ENCODE assay signal across 22 mouse cellular contexts in the genomic region with DNA sequence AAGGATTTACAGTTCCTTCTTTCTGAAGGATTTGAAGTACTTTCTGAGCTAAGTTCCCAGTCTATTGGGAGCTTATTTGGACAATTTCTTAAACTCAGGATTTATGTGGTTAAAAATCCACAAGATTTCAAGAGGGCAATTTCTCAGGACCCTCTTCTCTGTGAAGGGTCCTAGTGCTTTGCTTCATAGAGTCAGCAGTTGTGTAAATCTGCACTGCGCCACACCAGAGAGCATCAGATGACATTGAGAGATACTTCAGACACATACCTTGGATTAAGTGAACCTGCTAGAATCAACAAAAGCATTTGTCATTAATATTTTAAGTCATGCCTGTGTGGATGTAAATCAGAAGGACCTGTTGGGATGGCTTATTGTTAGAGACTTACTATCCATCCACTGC.
DNase-seq lines count a peak whose midpoint lies in the region; ATAC-seq and TF ChIP-seq lines count a peak whose summit lies in the region.
"Had no signal": no experiment of that assay in that cellular context is flagged by ENCODE, and none has a peak within 500 bp of the region (broad histone marks: within the 10 kb centered on the region; RNA-seq: fewer than 3 reads in every experiment).

No protein-coding gene starts in this region.

- H3K36me3 ChIP-seq in kidney, embryonic 14.5 days (ENCODE audit: control insufficient read depth, insufficient read depth, low read length): no peaks in the 10 kb centered on the region
- H3K36me3 ChIP-seq in kidney, embryonic 15.5 days: no peaks in the 10 kb centered on the region
- H3K36me3 ChIP-seq in kidney, embryonic 16.5 days (ENCODE audit: insufficient read depth, low read length): no peaks in the 10 kb centered on the region
- H3K36me3 ChIP-seq in kidney, adult 2 months (ENCODE audit: control insufficient read depth, insufficient read depth, low read length): no peaks in the 10 kb centered on the region
- H3K36me3 ChIP-seq in kidney, postnatal 0 days (ENCODE audit: insufficient read depth, low read length): no peaks in the 10 kb centered on the region
- H3K36me3 ChIP-seq: G1E had no signal

- no peak overlapping the region for H3K9ac ChIP-seq in kidney, embryonic 14.5 days (ENCODE audit: low read depth, low read length)
- no peak overlapping the region for H3K9ac ChIP-seq in kidney, embryonic 15.5 days
- H3K9ac ChIP-seq in kidney, embryonic 16.5 days (replicated peaks; ENCODE audit: low read length): no peak overlapping the region
- no peak overlapping the region for H3K9ac ChIP-seq in kidney, postnatal 0 days (ENCODE audit: low read depth, low read length)

- 0 out of 2 replicates have a peak, but pooled peaks cover 5% of the 10 kb centered on the region for H3K4me1 ChIP-seq in kidney, embryonic 14.5 days (ENCODE audit: control insufficient read depth, insufficient read depth, low read length)
- peaks cover 6% of the 10 kb centered on the region; the same call in 1 of the 2 replicates for H3K4me1 ChIP-seq in kidney, embryonic 15.5 days
- H3K4me1 ChIP-seq in kidney, embryonic 16.5 days (ENCODE audit: insufficient read depth, low read length): peaks cover 11% of the 10 kb centered on the region
- H3K4me1 ChIP-seq in kidney, adult 2 months (ENCODE audit: control insufficient read depth, insufficient read depth, low read length): no peaks in the 10 kb centered on the region
- no peaks in the 10 kb centered on the region for H3K4me1 ChIP-seq in kidney, postnatal 0 days (replicated peaks; ENCODE audit: insufficient read depth, low read length)

- WGBS in kidney, embryonic 14.5 days: 41% methylated on average over 1 of the region's 1 CpGs
- 45% methylated on average over 1 of the region's 1 CpGs for WGBS in kidney, embryonic 15.5 days
- 48% methylated on average over 1 of the region's 1 CpGs for WGBS in kidney, embryonic 16.5 days
- WGBS in kidney, adult 2 months: 85% methylated on average over 1 of the region's 1 CpGs
- 53% methylated on average over 1 of the region's 1 CpGs for WGBS in kidney, postnatal 0 days

- H3K27ac ChIP-seq in kidney, embryonic 14.5 days (ENCODE audit: low read depth, low read length): no peak overlapping the region
- H3K27ac ChIP-seq in kidney, embryonic 15.5 days: peak overlapping the region; percentile 24; the same call in 1 of the 2 replicates
- peak overlapping the region; percentile 61; the same call in 1 of the 2 replicates for H3K27ac ChIP-seq in kidney, embryonic 16.5 days (ENCODE audit: low read length)
- H3K27ac ChIP-seq in kidney, adult 2 months (ENCODE audit: insufficient read depth, low read depth, low read length): no peak overlapping the region
- no peak overlapping the region for H3K27ac ChIP-seq in kidney, postnatal 0 days

- DNase-seq in kidney, adult 11 months: no peak
- DNase-seq in kidney, adult 8-10 months: no peak
- DNase-seq in kidney, adult 2 months: no peak
- DNase-seq in kidney, postnatal 0 days (ENCODE audit: low spot score): peak; percentile 8
- no peak for DNase-seq in kidney, postnatal 25 days
- DNase-seq: adrenal gland, adult 2 months; adrenal gland, adult 8-10 months; adrenal gland, postnatal 10 days; adrenal gland, postnatal 14 days; adrenal gland, postnatal 25 days; adrenal gland, postnatal 36 days; B cell, adult 2 months; cerebellum, adult 11 months; cerebellum, adult 11-12 months had no signal

- no peaks in the 10 kb centered on the region for H3K27me3 ChIP-seq in kidney, embryonic 14.5 days (ENCODE audit: control insufficient read depth, insufficient read depth, low read length)
- no peaks in the 10 kb centered on the region for H3K27me3 ChIP-seq in kidney, embryonic 15.5 days
- no peaks in the 10 kb centered on the region for H3K27me3 ChIP-seq in kidney, embryonic 16.5 days (ENCODE audit: insufficient read depth, low read length)
- H3K27me3 ChIP-seq in kidney, adult 2 months (replicated peaks; ENCODE audit: control insufficient read depth, insufficient read depth, low read length): no peaks in the 10 kb centered on the region
- H3K27me3 ChIP-seq in kidney, postnatal 0 days (ENCODE audit: insufficient read depth, low read length): no peaks in the 10 kb centered on the region
- H3K27me3 ChIP-seq: CH12.LX had no signal

- TF ChIP-seq POLR2A in kidney, adult 2 months (IDR thresholded peaks at IDR 0.05; ENCODE audit: low read depth, low read length): no peak

- TF ChIP-seq CTCF in kidney, adult 2 months (conservative IDR thresholded peaks at IDR 0.05; ENCODE audit: insufficient read depth, insufficient read length, low read depth, low read length): no peak
- no peak for TF ChIP-seq CTCF in kidney, postnatal 0 days (IDR thresholded peaks at IDR 0.05; ENCODE audit: low read depth)

- H3K4me2 ChIP-seq in kidney, embryonic 14.5 days (replicated peaks; ENCODE audit: low read depth, low read length): 0 out of 2 replicates have a peak overlapping the region, but pooled peaks have one; percentile 8
- H3K4me2 ChIP-seq in kidney, embryonic 15.5 days: no peak overlapping the region
- no peak overlapping the region for H3K4me2 ChIP-seq in kidney, embryonic 16.5 days (replicated peaks; ENCODE audit: low read depth, low read length)
- no peak overlapping the region for H3K4me2 ChIP-seq in kidney, postnatal 0 days (ENCODE audit: low read length)

- H3K9me3 ChIP-seq in kidney, embryonic 14.5 days (ENCODE audit: control insufficient read depth, low read length): no peaks in the 10 kb centered on the region
- no peaks in the 10 kb centered on the region for H3K9me3 ChIP-seq in kidney, embryonic 15.5 days (replicated peaks)
- no peaks in the 10 kb centered on the region for H3K9me3 ChIP-seq in kidney, embryonic 16.5 days (ENCODE audit: low read length)
- H3K9me3 ChIP-seq in kidney, postnatal 0 days (replicated peaks; ENCODE audit: low read length): no peaks in the 10 kb centered on the region

- H3K4me3 ChIP-seq in kidney, embryonic 14.5 days (ENCODE audit: low read length): no peak overlapping the region
- no peak overlapping the region for H3K4me3 ChIP-seq in kidney, embryonic 15.5 days (replicated peaks)
- no peak overlapping the region for H3K4me3 ChIP-seq in kidney, embryonic 16.5 days (ENCODE audit: low read length)
- H3K4me3 ChIP-seq in kidney, adult 2 months (ENCODE audit: insufficient read depth, low read depth, low read length): no peak overlapping the region
- H3K4me3 ChIP-seq in kidney, postnatal 0 days (replicated peaks; ENCODE audit: low read depth, low read length): no peak overlapping the region

- ATAC-seq in kidney, embryonic 14.5 days (ENCODE audit: low FRiP score, low TSS enrichment): no peak
- ATAC-seq in kidney, embryonic 15.5 days (replicated peaks; ENCODE audit: low FRiP score): peak; percentile 63; the same call in 1 of the 2 replicates
- ATAC-seq in kidney, embryonic 16.5 days (ENCODE audit: low FRiP score, low TSS enrichment): peak; percentile 52; the same call in 1 of the 2 replicates
- ATAC-seq in kidney, postnatal 0 days (replicated peaks; ENCODE audit: low FRiP score, low read depth): no peak
- ATAC-seq: activated CD4-positive, CD25-positive, alpha-beta regulatory T cell, adult 4 months; CD4-positive, CD25-positive, alpha-beta regulatory T cell, adult 4 months; Patski had no signal

Comparison
In these comparisons a context has a peak if more than half of its experiments do, and no peak if none do; other contexts are left out.
1. ATAC-seq: peak in kidney, embryonic 15.5 days (single experiment) and kidney, embryonic 16.5 days (single experiment); none in kidney, embryonic 14.5 days (single experiment) and kidney, postnatal 0 days (single experiment).
2. H3K27ac ChIP-seq: peak in kidney, embryonic 15.5 days (single experiment) and kidney, embryonic 16.5 days (single experiment); none in kidney, embryonic 14.5 days (single experiment), kidney, adult 2 months (single experiment) and kidney, postnatal 0 days (single experiment).